Mouse (Mus musculus): ENCODE results near the gene Ptpn1.

The Ptpn1 gene

DNA sequence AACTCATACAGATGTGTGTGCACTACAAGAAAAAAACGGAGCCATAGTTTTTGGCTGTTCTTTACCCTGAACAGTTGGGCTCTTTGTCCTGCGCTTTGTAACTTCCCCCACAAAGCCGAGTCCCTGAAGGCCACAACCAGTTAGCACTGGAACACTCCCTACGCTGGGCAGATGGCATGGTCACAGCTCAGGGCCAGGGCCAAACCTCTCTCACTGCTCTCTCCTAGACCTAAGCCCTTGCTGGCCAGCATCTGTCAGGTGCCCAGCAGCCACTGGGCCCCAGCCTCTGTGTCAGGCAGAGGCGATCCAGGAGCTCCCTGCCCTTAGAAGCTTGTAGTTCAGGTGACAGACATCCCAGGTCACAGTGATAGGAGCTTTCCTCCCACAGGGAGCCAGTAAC is 13.6 kb downstream of the Ptpn1 start:
- DNase-seq (ENCODE audit: low spot score in 2 of 2): no peak

DNA sequence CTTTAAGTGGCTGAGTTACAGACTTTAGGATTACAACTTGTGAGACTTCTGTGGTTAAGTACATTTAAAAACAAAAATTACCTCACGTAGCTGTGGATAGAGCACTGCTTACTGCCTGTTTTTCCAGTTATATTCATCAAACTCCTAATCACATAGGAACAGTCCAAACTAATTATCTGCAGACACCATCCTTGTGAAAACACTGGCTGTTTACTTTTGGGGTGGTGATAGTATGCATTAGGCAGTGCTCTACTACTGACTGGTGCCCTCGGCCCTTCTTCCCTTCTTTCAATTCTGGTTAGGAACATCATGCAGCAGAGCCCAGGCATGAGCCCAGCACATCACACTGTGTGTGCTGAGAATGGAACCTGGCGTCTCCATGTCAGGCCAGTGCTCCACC is 15.4 kb downstream of the Ptpn1 start:
- DNase-seq (ENCODE audit: low spot score in 2 of 2): no peak

DNA sequence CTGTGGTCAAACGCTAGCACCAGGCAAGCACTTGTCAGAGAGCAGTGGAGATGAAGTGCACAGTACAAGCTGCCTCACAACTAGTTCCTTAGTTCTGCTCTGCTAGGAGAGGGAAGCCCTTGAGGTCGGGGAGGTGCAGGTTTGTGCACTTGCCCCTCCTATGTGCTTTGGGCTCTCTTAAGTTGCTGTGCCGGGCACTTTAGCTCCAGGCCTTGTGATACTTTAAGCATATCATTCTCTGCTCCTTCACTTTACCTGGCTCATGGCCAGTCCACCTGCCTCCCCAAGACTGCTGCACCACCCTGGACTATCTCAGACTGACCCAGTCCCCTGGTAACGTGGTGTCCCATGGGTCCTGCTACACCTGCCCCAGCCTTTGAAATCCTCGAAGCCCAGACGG is 16.2 kb downstream of the Ptpn1 start:
- DNase-seq (ENCODE audit: low spot score in 2 of 2): no peak

DNA sequence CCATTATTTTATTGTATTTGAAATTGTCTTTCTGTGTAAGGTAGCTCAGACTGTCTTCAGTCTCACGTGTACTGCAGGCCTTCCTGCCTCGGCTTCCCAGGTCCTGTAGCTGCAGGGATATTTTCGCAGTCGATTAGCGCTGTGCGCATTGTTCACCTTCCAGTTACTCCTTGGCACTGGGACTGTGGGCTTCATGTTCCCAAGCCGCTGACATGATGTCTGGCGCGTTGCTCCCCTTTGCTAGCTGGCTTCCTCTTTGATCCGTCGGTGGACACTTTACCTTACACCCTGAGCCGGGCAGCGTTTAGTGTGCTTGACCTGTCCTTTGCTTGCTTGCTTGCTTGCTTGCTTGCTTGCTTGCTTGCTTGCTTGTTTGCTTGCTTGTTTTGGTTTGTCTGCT is 16.7 kb downstream of the Ptpn1 start:
- no peak for DNase-seq (ENCODE audit: low spot score in 2 of 2)

DNA sequence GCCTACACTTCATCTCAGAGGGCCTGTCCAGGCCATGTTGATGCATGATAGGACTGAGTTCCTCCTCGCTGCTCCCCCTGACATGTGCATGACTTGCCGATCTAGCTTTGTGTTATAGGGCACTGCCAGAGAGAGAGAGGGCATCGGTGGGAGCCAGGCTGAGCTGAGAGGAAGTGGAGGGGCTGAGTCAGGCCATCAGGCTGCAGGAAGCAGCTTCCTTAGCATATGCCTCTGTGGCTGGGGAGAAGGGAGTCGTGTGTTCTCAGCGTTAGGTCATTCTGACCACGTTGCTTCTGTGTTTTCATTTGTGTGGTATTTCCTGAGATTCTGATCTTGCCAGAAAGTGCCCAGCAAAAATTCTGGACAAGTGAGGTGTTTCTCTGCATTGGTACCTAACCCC is 17.4 kb downstream of the Ptpn1 start:
- DNase-seq (ENCODE audit: low spot score in 2 of 2): no peak

DNA sequence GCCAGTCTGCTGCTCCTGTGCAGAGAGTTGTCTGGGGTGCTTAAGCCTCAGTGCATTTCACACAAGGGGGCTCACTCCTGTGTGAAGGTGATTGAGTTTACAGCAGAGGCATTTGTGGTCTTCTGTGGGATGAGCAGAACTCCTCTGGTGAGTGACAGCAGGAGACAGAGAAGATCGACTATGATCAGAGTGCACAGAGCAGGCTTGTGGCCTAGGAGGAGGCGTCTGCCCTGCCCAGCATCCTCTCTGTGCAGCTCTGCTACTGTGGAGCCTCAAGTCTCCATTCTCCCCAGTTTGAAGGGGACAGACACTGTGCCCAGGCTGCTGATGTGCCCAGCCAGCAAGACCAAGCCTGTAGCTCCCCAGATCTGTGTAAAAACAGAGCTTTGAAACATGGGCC is 18.0 kb downstream of the Ptpn1 start:
- DNase-seq (ENCODE audit: low spot score in 2 of 2): no peak

DNA sequence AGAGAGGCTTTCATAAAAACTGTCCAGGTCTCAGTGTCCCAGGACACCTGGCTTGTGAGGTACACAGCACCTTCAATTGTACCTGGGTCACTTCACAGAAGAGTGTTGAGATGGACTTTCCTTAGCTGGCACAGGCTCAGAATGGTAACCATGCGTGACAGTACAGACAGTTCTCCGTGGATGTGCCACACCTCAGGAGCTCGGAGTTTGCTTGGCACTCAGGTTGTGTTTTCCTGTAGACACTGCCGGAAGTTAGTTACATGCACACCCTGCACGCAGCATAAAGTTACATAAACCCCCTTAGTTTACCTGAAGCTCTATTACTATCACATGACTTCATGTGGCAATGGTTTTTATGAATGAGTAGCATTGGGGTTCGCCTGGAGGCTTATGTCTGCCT is 18.8 kb downstream of the Ptpn1 start:
- DNase-seq (ENCODE audit: low spot score in 2 of 2): no peak

DNA sequence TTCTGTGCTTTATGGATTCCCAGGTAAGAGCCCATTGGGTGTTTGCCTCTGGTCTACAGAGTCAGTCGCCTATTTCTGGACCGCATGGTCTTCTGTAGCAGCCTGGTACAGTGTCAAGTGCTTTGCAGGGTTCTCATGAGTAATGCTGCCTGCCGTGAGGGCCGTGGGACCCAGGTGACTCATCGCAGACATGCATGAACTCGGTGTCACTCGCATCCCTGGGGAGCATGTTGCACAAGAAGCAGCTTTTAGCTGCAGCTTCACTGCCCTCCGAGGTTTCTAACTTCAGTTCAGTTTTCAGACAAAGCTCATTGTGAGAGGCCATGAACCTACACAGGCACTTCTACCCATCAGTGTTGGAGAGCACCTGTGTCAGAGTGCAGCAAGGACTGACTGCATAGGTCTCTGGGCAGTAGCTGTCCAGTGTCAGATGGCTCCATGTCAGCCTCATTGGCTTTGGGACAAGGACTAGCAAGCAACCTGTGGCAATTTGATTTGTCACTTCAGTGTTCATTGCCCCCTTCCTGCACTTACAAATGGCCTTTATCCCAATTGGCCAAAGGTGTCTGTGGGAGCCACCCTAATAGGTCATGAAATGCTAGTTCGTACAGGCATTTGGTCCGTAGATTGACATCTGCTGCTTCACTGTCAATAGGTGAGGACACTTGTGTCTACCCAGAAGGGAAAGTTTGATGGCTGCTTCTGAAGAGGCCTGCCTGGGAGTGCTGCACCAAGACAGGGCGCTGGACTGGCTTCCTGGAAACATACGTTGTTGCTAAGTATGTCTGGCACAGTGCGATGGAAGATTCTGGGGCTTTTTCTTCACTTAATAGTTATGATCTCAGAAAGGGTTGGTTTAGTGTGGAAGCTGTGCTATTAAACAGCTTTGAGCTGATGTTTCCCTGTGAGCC is 19.7 kb downstream of the Ptpn1 start:
- no peak for DNase-seq (ENCODE audit: low spot score in 2 of 2)

DNA sequence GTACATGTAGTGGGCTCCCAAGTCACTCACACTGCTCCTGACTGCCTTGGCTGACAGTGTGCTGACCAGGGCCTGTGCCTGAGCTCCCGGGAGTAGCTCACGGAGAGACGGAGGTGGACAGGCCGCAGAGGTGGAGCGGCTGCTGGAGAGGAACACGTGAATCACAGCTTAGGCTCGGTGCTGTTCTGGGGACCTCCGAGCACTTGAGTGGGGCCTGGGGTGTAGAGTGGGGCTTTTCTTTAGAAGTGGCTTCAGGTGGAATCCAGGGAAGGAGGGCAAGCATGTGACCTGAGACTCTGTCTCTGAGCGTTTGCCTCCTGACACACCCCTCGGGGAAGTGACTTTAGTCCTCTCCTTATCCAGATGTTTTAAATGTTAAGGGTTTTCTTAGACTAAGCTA is 22.0 kb downstream of the Ptpn1 start:
- no peak for DNase-seq (ENCODE audit: low spot score in 2 of 2)

DNA sequence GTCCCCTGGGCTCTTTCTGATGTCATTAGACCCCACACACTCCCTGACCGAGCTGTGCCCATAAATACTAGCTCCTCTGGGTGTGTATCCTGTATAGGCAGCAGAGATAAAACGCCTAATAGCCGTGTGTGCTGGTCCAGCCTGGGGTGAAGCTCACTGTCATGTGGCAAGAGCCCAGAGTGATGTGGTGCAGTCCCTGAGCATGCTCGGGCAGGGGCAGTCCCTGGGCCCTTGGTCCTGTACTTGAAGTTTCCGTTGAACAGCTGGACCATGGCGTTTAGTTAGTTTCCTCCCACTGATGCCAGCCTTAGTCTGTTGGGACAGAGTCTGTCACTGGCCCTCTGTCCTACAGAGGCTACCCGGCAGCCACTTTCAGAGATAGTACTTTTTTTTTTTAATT is 23.1 kb downstream of the Ptpn1 start:
- no peak for DNase-seq (ENCODE audit: low spot score in 2 of 2)

DNA sequence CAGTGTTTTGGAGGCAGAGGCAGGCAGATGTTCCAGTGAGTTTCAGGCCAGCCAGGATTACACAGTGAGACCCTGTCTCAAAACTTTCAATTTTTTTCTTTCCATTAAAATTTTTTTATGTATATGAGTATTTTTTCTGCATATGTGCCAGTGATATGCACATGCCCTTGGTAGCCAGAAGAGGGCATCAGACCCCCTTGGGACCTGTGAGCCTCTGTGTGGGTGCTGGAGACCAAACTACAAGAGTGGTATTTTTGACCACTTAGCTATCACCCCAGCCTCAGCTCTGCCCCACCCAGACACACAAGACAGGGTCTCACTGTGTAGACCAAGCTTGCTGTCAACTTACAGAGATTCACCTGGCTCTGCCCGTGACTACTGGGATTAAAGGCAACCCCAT is 25.7 kb downstream of the Ptpn1 start:
- no peak for DNase-seq (ENCODE audit: low spot score in 2 of 2)

DNA sequence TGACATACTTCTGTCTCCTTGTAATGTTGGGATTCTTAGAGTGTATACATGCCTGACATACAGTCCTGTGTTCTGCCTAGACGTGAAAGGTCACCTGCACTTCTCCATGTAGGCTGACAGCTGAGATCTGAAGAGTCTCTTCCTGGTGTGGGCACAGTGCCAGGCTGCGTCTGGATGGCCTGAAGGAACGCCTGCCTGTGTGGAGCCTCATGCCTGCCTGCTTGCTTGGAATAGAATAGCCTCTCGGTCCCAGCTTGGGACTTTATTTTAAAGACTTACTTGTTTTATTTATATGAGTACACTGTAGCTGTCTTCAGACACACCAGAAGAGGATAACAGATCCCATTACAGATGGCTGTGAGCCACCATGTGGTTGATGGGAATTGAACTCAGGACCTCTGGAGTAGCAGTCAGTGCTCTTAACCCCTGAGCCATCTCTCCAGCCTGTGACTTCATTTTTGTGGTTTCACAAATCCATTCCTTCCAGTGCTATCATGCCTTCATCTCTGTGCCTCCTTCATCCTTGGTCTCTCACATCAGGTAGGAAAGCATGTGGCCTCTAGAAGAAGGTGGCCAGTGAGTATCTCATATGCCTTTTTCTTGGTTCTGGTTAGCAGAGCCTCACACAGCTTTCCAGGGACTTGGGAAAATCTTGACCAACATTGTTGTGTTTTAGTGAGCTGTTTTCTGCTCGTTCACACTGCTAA is 26.4 kb downstream of the Ptpn1 start:
- no peak for DNase-seq (ENCODE audit: low spot score in 2 of 2)

DNA sequence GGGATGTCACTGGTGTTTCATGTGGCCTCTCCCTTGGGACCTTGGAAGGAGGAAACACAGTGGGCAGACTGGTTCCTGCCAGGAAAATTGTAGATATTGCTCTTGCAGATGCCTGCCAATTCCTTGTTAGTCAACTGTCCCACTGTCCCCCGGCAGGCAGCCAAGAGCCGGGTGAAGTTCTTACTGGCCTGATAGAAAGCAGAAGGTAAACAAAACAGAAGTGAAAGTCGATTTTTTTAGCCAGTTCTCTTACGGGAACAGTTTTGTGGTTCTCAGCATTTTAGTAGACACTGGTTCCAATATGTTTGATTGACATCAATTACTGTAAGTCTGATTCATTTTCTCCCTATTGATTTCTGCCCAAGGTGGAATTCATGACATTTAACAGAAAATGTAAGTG is 27.0 kb downstream of the Ptpn1 start:
- DNase-seq (ENCODE audit: low spot score in 2 of 2): peak in 1 of 2 experiments; percentile 53

DNA sequence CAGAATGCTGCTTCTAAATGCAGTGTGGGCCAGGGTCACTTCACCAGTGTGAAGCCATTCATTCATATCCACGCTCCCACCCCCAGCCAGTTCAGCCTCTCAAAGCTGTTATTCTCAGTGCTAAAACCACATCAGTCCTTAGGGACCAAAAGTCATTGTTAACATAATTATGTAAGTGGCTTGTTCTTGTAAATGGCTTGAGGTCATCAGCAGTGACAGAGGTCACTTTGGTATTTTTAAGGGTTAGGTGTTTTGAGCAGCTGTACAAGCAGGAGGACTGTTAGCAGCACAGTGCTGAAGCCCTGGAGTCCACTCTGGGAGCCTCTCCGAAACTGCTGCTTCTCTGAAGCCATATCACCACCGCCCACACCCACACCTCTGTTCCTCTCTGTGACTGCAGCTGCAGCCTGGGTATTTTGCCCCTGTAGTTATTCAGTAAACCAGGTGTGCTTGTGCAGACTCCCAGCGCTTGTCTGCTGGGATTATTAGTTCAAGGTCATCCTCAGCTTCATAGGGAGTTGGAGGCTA is 27.6 kb downstream of the Ptpn1 start:
- DNase-seq (ENCODE audit: low spot score in 2 of 2): no peak

DNA sequence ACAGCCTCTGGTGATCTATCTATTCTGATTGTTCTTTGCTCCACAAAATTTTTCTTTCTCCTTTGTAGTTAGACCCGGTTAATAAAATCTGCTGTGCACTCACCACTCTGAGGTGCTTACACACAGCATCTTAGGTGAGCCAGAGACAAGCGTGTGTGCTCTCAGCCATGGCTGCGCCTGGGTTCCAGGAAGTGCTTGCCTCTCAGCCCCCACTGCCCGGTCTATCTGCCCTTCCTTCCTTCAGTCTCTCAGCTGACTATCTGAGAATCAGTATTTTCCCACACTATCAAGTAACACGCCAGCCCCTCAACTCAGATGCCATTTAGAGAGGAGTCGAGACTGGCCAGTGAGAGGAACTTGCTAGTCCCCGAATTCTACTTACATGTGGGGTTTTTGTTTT is 28.1 kb downstream of the Ptpn1 start:
- no peak for DNase-seq (ENCODE audit: low spot score in 2 of 2)

DNA sequence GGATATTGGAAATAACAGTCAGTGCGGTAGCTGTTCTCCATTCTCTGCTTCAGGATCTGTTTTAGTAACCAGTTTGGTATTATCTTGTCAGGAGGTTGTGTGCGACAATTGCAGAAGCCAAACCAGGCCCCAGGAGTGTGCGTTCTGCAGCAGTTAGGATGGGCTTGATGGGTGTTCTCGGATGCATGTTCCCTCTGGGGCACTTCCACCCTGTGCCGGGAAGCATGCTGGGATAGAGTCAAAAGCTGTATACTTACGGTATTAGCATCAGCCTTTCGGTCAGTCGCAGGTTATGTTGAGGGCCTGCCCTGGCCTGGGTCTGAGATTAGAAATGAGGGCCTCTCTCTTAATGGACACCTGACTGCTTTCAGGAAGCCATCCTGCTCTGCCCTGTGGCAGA is 28.7 kb downstream of the Ptpn1 start:
- DNase-seq (ENCODE audit: low spot score in 2 of 2): no peak

DNA sequence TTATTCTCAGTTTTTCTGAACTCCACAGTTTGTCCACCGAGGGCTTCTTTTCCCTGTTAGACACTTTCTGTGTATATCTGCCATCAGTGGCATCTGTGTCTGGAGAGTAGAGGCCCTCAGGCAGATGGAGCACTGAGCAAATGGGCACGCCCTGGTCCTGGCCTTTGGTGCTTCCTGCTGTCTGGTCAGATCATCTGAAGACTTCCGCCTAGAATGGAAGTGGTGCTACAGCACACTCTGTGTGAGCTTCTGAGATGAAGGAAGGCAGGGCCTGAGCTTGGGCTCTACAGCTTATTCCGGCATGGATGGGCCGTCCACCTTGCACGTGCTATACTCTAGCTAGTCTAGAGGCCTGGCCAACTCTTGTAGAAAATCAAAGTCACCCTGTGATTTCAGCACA is 30.5 kb downstream of the Ptpn1 start:
- no peak for DNase-seq (ENCODE audit: low spot score in 2 of 2)

DNA sequence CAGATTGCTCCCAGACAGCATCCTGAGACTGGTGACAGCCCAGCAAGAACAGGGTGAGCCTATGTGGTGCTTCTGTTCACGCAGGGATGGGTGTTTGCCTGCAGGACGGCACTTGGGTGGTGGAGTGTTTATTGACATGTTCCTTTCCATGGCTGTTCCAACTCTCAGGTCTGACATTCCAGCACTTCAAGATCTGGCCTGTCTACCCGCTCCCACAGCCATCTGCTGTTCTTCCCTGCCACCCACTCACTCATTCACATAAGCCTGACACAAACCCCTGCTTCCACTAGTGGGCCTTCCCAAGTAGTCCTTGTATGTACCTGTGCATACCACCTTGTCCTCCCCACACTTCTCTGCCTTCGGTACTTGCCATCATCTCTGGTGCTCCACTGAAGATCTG is 31.3 kb downstream of the Ptpn1 start:
- no peak for DNase-seq (ENCODE audit: low spot score in 2 of 2)

DNA sequence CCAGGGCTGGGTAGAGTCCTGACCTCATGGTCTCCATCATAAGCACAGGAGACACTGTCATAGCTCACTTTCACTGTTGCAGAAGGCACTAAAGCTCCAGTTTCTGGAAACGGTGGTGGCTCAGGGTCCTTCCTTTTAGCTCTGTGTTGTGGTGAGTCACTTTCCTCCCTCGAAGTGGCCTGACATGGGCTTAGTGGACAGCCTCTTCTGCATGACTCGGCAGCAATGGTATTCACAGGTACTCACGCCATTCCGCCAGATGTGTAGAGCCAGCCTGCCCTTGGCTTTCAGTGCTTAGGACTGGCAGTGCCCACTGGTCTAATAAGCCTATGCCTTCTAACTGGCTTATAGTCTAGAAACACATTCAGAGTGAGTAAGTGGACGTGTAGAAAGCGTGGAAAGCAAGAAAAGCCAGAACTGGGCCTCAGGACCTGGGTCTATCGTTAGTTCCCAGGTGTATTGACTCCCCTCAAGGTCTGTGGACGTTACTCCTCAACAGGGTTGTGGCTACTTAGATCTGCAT is 32.0 kb downstream of the Ptpn1 start:
- no peak for DNase-seq (ENCODE audit: low spot score in 2 of 2)

DNA sequence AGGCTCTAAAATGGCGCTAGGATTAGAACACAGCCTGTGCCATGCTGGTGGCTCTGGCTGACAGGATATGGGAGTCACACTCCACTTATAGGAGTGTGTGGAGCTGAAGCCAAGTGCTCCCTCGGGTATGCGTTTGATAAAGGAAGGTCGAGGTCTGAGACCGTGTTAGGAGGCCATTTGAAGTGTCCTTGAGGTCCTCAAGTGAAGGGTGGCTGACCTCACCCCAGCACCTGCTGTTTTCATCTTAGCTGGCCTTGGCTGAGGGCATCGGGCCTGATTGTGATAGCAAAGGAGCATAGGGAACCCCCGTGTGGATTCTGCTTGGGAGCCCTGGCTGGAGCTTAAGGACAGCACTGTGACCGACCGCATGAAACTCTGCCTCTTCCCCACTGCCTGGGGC is 32.5 kb downstream of the Ptpn1 start:
- no peak for DNase-seq (ENCODE audit: low spot score in 2 of 2)

DNA sequence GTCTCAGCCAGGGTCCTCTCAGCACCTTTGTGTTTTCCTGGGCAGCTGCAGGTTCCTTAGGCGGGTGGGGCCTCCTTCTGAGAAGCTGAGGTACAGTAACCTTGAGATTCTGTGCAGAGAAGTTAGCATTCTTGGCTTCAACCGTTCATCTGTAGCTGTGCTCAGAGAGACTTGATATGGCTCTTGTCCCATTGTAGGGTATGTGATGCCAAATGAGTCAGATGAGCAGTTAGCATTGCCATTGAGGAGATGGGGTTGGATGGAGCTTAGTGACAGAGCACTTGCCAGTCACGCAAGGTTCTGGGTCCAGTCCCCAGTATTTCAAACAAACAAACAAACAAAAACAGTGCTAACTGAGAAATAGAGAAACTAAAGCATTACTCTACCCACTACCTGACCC is 34.1 kb downstream of the Ptpn1 start:
- DNase-seq (ENCODE audit: low spot score in 2 of 2): no peak

DNA sequence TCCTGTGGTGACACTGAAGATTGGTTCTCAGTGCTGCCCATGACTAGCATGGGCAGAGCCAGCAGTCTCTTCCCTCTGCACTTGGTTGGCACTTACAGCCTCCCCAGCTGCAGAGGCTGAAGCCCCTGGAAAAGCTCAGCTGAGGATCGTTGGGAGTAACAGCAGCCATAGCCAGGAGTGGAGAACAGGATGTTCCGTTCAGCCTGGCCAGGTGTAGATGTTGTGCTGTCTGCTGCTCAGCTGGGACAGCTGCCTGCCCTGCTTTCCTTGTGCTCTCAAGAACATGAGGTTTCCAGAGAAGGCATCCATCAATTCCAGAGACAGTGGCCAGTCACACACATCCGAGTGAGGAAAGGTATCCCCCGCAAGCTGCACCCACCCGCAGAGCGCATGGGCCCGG is 36.6 kb downstream of the Ptpn1 start:
- DNase-seq (ENCODE audit: low spot score in 2 of 2): no peak
